Mouse (Mus musculus) kidney, embryonic 14.5 days (tissue): Measurements from ENCODE around the gene Afm. TPM values are rescaled to one million over a fixed set of nuclear protein-coding genes. Genes with fewer than 3 reads are reported as not detected.

Source experiments
- ATAC-seq: fragments of 200-750 bp; cut with Nextera tagmentation; 2 replicates; pipeline ENCODE4 v1.8.0; 2017; ENCODE audit warnings: moderate number of reproducible peaks, mild to moderate bottlenecking, moderate TSS enrichment, moderate library complexity; ENCODE audit not compliant: low FRiP score, low TSS enrichment
- H3K27ac ChIP-seq: fragments of 300-500 bp; sonication (generic); 2 replicates; pipeline ENCODE4 v1.5.1; 2014; ENCODE audit warnings: low read depth, mild to moderate bottlenecking, low read length, moderate library complexity, mixed read lengths
- H3K27me3 ChIP-seq: fragments of 300-500 bp; sonication (generic); 2 replicates; pipeline ENCODE4 v1.6.1; 2014; ENCODE audit warnings: mild to moderate bottlenecking, low read length; ENCODE audit not compliant: control insufficient read depth, insufficient read depth
- H3K36me3 ChIP-seq: fragments of 300-500 bp; sonication (generic); 2 replicates; pipeline ENCODE4 v1.6.1; 2014; ENCODE audit warnings: low read length, mixed read lengths; ENCODE audit not compliant: control insufficient read depth, insufficient read depth
- H3K4me1 ChIP-seq: fragments of 300-500 bp; sonication (generic); 2 replicates; pipeline ENCODE4 v1.6.1; 2014; ENCODE audit warnings: low read length, mixed read lengths; ENCODE audit not compliant: control insufficient read depth, insufficient read depth
- H3K4me2 ChIP-seq: fragments of 300-500 bp; sonication (generic); replicated peaks from 2 replicates; pipeline ENCODE4 v1.6.1; 2014; ENCODE audit warnings: low read depth, mild to moderate bottlenecking, low read length
- H3K4me3 ChIP-seq: fragments of 300-500 bp; sonication (generic); 2 replicates; pipeline ENCODE4 v1.5.1; 2014; ENCODE audit warnings: mild to moderate bottlenecking, low read length
- H3K9ac ChIP-seq: fragments of 300-500 bp; sonication (generic); 2 replicates; pipeline ENCODE4 v1.6.1; 2014; ENCODE audit warnings: low read depth, mild to moderate bottlenecking, low read length, moderate library complexity
- H3K9me3 ChIP-seq: fragments of 300-500 bp; sonication (generic); 2 replicates; pipeline ENCODE4 v1.6.1; 2016; ENCODE audit warnings: low read length; ENCODE audit not compliant: control insufficient read depth
- WGBS: fragments of 180-500 bp; shearing (Covaris S2); extraction: QIAGEN DNeasy Blood & Tissue Kit; methylation state at CpG from one replicate; pipeline ENCODE4 v1.1.7; 2014; 5-methylcytosine and 5-hydroxymethylcytosine counted together
- polyA plus RNA-seq: library from polyadenylated mRNA; unstranded; fragments of >200 nt; fragmentation: Nextera tagmentation; extraction: Ambion mirVana; gene quantifications from 2 replicates; pipeline ENCODE4 v1.2.1, GENCODE M21; 2014

Afm gene
- polyA plus RNA-seq, 1 experiment from 2014 or later = 5.1 TPM

- Histone ChIP-seq H3K4me1 (no peaks in the 10 kb centered on the region), H3K4me2 (no peak overlapping the region), H3K27ac (no peak overlapping the region), H3K9ac (no peak overlapping the region), H3K4me3 (no peak overlapping the region), H3K9me3 (no peaks in the 10 kb centered on the region), H3K27me3 (no peaks in the 10 kb centered on the region; the same call in 1 of the 2 replicates), H3K36me3 (no peaks in the 10 kb centered on the region)
- 92% methylated on average over 5 of the region's 5 CpGs for WGBS
- ATAC-seq = no peak
Measured at GRCm38 (mm10) chr5:90588104-90588503, 69.4 kb downstream of the Afm start.

DNA sequence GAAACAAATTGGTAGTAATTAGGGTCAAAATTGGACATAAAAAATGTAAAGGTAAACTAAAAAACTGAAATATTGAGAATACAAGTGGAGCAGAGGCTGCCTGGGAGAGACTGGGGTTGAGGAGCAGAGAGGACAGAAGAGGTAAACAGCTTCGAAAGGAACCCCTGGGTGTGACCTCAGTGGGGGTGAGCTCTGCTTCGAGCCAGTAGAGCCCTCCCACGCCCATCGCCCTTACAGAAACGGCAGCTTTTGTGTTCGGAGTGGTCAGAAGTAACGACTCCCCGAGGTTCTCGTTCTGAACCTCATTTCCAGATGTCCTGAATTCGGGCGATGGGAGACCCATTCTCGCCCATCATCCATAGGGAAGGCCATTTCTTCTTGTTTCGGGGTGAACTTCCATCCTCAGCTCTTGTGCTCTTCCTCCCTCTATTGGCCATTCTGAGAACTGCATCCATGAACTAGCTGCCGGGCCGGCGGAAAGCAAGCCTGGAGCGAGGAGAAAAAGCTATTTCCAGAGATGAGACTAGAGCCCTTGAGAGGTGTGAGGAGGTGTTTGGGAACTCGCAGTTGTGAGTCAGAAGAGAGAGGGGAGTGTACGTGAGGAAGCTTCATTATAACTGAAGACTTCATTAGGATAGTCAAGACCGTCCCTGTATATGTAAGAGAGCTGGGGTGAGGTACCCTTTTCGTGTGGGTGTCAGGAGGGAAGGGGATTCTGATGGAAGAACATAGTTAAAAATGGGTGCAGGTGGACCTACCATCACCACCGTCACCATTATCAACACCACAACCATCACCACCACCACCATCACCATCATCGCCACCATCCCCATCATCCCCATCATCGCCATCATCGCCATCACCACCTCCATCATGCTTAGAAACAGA, 70.2 kb downstream of the Afm start:
- Histone ChIP-seq H3K4me2 (peak overlapping the region; percentile 35), H3K9me3 (no peaks in the 10 kb centered on the region), H3K27ac (no peak overlapping the region), H3K4me3 (peak overlapping the region; percentile 21), H3K27me3 (no peaks in the 10 kb centered on the region; the same call in 1 of the 2 replicates), H3K36me3 (no peaks in the 10 kb centered on the region), H3K4me1 (no peaks in the 10 kb centered on the region), H3K9ac (no peak overlapping the region)
- 25% methylated on average over 25 of the region's 25 CpGs for WGBS
- peak; percentile 47 for ATAC-seq

- no peaks in the 10 kb centered on the region; the same call in 1 of the 2 replicates for H3K27me3 ChIP-seq
- 80% methylated on average over 10 of the region's 10 CpGs for WGBS
- ATAC-seq = no peak
- no peak overlapping the region for H3K4me3 ChIP-seq
- H3K9me3 ChIP-seq = no peaks in the 10 kb centered on the region
- no peak overlapping the region for H3K4me2 ChIP-seq
- no peak overlapping the region for H3K27ac ChIP-seq
- H3K9ac ChIP-seq = no peak overlapping the region
- no peaks in the 10 kb centered on the region for H3K36me3 ChIP-seq
- no peaks in the 10 kb centered on the region for H3K4me1 ChIP-seq
Measured at GRCm38 (mm10) chr5:90590676-90591075, 71.9 kb downstream of the Afm start.

DNA sequence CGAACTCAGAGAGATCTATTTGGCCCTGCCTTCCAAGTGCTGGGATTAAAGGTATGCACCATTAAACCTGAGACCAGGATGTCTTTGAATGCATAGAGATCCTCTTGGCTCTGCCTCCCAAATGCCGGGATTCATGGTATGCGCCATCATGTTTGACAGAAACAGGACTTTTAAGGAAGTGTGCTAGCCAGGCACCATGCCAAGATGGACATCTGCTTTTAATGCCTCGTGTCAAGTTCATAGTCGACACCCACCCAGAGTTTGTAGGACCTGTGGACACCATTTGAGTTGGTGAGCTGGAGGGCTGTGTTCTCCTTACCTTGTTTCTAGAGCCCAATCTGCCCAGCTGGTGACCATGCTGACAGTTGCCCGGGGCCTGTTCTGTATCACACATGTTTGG, 73.2 kb downstream of the Afm start:
- no peaks in the 10 kb centered on the region for H3K36me3 ChIP-seq
- H3K27me3 ChIP-seq = no peaks in the 10 kb centered on the region; the same call in 1 of the 2 replicates
- no peaks in the 10 kb centered on the region for H3K9me3 ChIP-seq
- ATAC-seq = no peak
- H3K4me1 ChIP-seq = no peaks in the 10 kb centered on the region
- H3K4me3 ChIP-seq = no peak overlapping the region
- WGBS = 83% methylated on average over 6 of the region's 6 CpGs
- no peak overlapping the region for H3K4me2 ChIP-seq
- no peak overlapping the region for H3K9ac ChIP-seq
- no peak overlapping the region for H3K27ac ChIP-seq

DNA sequence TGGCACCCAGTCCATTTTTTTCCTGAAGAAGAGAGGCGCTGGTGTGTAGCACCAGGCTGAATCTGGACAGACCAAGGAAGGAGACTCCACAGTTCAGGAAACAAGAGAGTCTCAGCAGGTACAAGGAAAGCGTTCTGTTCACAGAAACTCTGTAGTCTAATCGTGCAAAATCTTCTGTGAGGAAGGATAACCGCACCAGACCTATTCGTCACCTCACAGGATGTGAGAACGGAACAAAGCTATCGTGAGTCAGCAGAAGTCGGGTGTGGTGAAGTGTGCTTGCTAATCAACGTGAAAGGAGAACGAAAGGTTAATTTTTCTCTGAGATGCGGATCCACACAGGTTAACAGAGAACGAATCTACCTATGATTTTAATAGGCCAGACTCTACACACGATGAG, 76.2 kb downstream of the Afm start:
- H3K9ac ChIP-seq = no peak overlapping the region
- no peaks in the 10 kb centered on the region for H3K27me3 ChIP-seq
- H3K27ac ChIP-seq = no peak overlapping the region
- H3K4me3 ChIP-seq = no peak overlapping the region
- H3K4me2 ChIP-seq = no peak overlapping the region
- 87% methylated on average over 13 of the region's 13 CpGs for WGBS
- no peak for ATAC-seq
- H3K36me3 ChIP-seq = no peaks in the 10 kb centered on the region
- H3K4me1 ChIP-seq = no peaks in the 10 kb centered on the region
- H3K9me3 ChIP-seq = no peaks in the 10 kb centered on the region

- WGBS = 88% methylated on average over 6 of the region's 6 CpGs
- Histone ChIP-seq H3K36me3 (no peaks in the 10 kb centered on the region), H3K4me1 (no peaks in the 10 kb centered on the region), H3K9me3 (no peaks in the 10 kb centered on the region), H3K4me2 (no peak overlapping the region), H3K27me3 (no peaks in the 10 kb centered on the region), H3K4me3 (no peak overlapping the region), H3K9ac (no peak overlapping the region), H3K27ac (no peak overlapping the region)
- no peak for ATAC-seq
Measured at GRCm38 (mm10) chr5:90596155-90596554, 77.4 kb downstream of the Afm start.

DNA sequence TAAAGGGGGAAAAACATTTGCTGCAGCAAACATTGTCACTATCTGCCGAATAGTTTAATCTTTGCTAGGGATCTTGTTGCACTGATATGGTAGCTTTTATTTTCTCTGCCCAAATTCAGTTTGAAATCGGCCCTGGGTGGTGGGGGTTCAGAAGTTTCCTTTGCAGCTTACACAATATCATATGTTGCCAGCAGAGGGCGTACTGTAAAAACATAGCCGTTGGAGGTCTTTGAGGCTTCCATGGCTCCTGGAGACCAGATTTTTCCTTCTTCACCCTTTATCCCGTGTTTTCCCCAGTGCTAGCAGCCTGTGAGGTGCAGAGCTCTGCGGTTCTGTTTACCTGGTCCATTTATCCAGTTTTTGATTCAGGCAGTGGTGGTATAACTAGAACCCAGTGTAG, 82.7 kb downstream of the Afm start:
- Histone ChIP-seq H3K27me3 (no peaks in the 10 kb centered on the region), H3K4me3 (no peak overlapping the region), H3K27ac (no peak overlapping the region), H3K36me3 (no peaks in the 10 kb centered on the region), H3K9ac (no peak overlapping the region), H3K9me3 (no peaks in the 10 kb centered on the region), H3K4me1 (no peaks in the 10 kb centered on the region), H3K4me2 (no peak overlapping the region)
- ATAC-seq = peak; percentile 35; the same call in 1 of the 2 replicates
- 20% methylated on average over 6 of the region's 6 CpGs for WGBS

Other genes with a start within 250 kb of the Afm start
- 40.0 and 41.2 TPM in 2 replicates for gene Ankrd17, start 152.4 kb upstream of the Afm start, polyA plus RNA-seq
- gene Gm9958, start 151.7 kb upstream of the Afm start, polyA plus RNA-seq = 6.7 and 7.1 TPM in 2 replicates
- 1.4 and 1.7 TPM in 2 replicates for gene Alb, start 58.0 kb upstream of the Afm start, polyA plus RNA-seq
- gene Afp, start 28.2 kb upstream of the Afm start, polyA plus RNA-seq = 17.9 and 29.1 TPM in 2 replicates
- gene 5830473C10Rik, start 42.2 kb downstream of the Afm start, polyA plus RNA-seq = 0.09 TPM in 1 of 2 replicates, not detected in the other
- gene Rassf6, start 121.7 kb downstream of the Afm start, polyA plus RNA-seq = 6.0 and 8.3 TPM in 2 replicates
- 0.14 TPM in 1 of 2 replicates, not detected in the other for gene Cxcl5, start 240.4 kb downstream of the Afm start, polyA plus RNA-seq
- gene Ppbp, start 249.6 kb downstream of the Afm start, polyA plus RNA-seq = 1.9 and 3.4 TPM in 2 replicates